Mouse (Mus musculus): Measurements from ENCODE around the gene Gm3854.

DNA sequence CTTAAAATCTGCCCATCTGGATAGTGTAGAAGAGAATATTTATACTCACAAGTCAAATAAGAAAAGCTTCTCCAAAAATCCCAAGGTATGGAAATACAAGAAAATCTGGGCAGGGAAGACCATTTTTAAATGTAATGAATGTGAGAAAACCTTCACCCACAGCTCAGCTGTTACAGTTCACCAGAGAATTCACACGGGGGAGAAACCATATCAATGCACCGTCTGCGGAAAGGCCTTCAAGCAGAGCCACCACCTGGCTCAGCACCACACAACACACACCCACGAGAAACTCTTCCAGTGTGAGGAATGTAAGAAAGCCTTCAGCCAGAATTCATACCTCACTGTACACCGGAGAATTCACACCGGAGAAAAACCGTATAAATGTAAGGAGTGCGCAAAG is 34.9 kb downstream of the Gm3854 start:
- TF ChIP-seq MAX (IDR thresholded peaks at IDR 0.05) (no peak), CEBPB (IDR thresholded peaks at IDR 0.05; ENCODE audit: low read depth) (no peak), USF1 (IDR thresholded peaks at IDR 0.05; ENCODE audit: low read depth) (no peak), CTCF (IDR thresholded peaks at IDR 0.05; ENCODE audit: control insufficient read depth, insufficient read depth, insufficient read length) (no peak), MYOG (IDR thresholded peaks at IDR 0.05; ENCODE audit: control insufficient read depth, extremely low read depth, insufficient read length) (no peak)
